Mouse (Mus musculus) forebrain, embryonic 15.5 days (tissue): ENCODE data around the gene Fam3c. TPM values are rescaled to one million over a fixed set of nuclear protein-coding genes. Genes with fewer than 3 reads are reported as not detected.

Experiments used
- ATAC-seq: fragments of 200-750 bp; cut with Nextera tagmentation; replicated peaks from 2 replicates; pipeline ENCODE4 v1.8.0; 2017; ENCODE audit warnings: mild to moderate bottlenecking, moderate TSS enrichment, moderate library complexity
- H3K27ac ChIP-seq: fragments of 300-500 bp; sonication (generic); replicated peaks from 2 replicates; pipeline ENCODE4 v1.5.1; 2015; ENCODE audit warnings: mild to moderate bottlenecking, inconsistent platforms
- H3K27me3 ChIP-seq: fragments of 300-500 bp; sonication (generic); 2 replicates; pipeline ENCODE4 v1.6.1; 2015; ENCODE audit warnings: inconsistent platforms
- H3K36me3 ChIP-seq: fragments of 300-500 bp; sonication (generic); 2 replicates; pipeline ENCODE4 v1.6.1; 2015; ENCODE audit warnings: mild to moderate bottlenecking, inconsistent platforms
- H3K4me1 ChIP-seq: fragments of 300-500 bp; sonication (generic); 2 replicates; pipeline ENCODE4 v1.6.1; 2015; ENCODE audit warnings: inconsistent platforms
- H3K4me2 ChIP-seq: fragments of 300-500 bp; sonication (generic); replicated peaks from 2 replicates; pipeline ENCODE4 v1.6.1; 2015; ENCODE audit warnings: mild to moderate bottlenecking, inconsistent platforms
- H3K4me3 ChIP-seq: fragments of 300-500 bp; sonication (generic); 2 replicates; pipeline ENCODE4 v1.5.1; 2015; ENCODE audit warnings: mild to moderate bottlenecking, inconsistent platforms
- H3K9ac ChIP-seq: fragments of 300-500 bp; sonication (generic); replicated peaks from 2 replicates; pipeline ENCODE4 v1.6.1; 2015; ENCODE audit warnings: mild to moderate bottlenecking, inconsistent platforms
- H3K9me3 ChIP-seq: fragments of 300-500 bp; sonication (generic); 2 replicates; pipeline ENCODE4 v1.6.1; 2016; ENCODE audit warnings: inconsistent platforms
- WGBS: fragments of 180-500 bp; shearing (Covaris S2); methylation state at CpG from one replicate; pipeline ENCODE4 v1.1.7; 2015; ENCODE audit warnings: mixed read lengths; 5-methylcytosine and 5-hydroxymethylcytosine counted together
- polyA plus RNA-seq: library from polyadenylated mRNA; unstranded; fragments of >200 nt; fragmentation: Nextera tagmentation; extraction: Ambion mirVana; gene quantifications from 2 replicates; pipeline ENCODE4 v1.2.1, GENCODE M21; 2015

Fam3c gene
- polyA plus RNA-seq, 1 experiment from 2014 or later, result 56.2 TPM

- no peaks in the 10 kb centered on the region for H3K9me3 ChIP-seq
- H3K36me3 ChIP-seq, result no peaks in the 10 kb centered on the region
- no peaks in the 10 kb centered on the region for H3K27me3 ChIP-seq
- ATAC-seq, result no peak
- H3K4me1 ChIP-seq, result peaks cover 13% of the 10 kb centered on the region
- H3K4me3 ChIP-seq, result no peak overlapping the region
- H3K27ac ChIP-seq, result no peak overlapping the region
- no peak overlapping the region for H3K4me2 ChIP-seq
- H3K9ac ChIP-seq, result no peak overlapping the region
- 87% methylated on average over 11 of the region's 11 CpGs for WGBS
Measured at GRCm38 (mm10) chr6:22349531-22350238, 6.4 kb downstream of the Fam3c start.

- Histone ChIP-seq H3K27ac (no peak overlapping the region), H3K36me3 (no peaks in the 10 kb centered on the region), H3K4me1 (peaks cover 8% of the 10 kb centered on the region), H3K27me3 (no peaks in the 10 kb centered on the region), H3K9me3 (no peaks in the 10 kb centered on the region), H3K9ac (no peak overlapping the region), H3K4me3 (no peak overlapping the region), H3K4me2 (no peak overlapping the region)
- whole genome bisulfite sequencing, result 95% methylated on average over 3 of the region's 3 CpGs
- no peak for ATAC-seq
Measured at GRCm38 (mm10) chr6:22348975-22349374, 7.1 kb downstream of the Fam3c start.

DNA sequence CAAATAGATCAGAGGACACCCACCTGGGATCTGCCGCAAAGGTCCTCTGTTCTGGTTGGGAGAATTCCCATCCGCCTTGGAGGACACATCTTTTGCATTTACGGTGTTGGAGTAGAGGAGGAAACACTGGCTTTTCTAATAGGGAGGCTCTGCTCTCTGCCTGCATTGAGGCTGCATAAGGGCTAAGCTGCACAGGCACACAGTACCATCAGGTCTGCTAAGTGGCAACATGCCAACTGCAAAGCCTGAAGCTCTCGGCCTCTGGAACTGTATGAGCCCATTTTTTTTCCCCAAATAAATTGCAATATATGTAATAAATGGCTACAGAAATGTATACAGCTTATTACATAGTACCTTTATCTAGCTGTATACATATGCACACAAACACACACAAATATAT, 7.9 kb downstream of the Fam3c start:
- ATAC-seq, result peak; percentile 69; the same call in 1 of the 2 replicates
- no peak overlapping the region for H3K4me3 ChIP-seq
- H3K36me3 ChIP-seq, result no peaks in the 10 kb centered on the region
- WGBS, result 69% methylated on average over 4 of the region's 4 CpGs
- no peaks in the 10 kb centered on the region for H3K9me3 ChIP-seq
- H3K4me2 ChIP-seq, result no peak overlapping the region
- H3K9ac ChIP-seq, result no peak overlapping the region
- H3K27me3 ChIP-seq, result no peaks in the 10 kb centered on the region
- H3K27ac ChIP-seq, result no peak overlapping the region
- H3K4me1 ChIP-seq, result peaks cover 8% of the 10 kb centered on the region

DNA sequence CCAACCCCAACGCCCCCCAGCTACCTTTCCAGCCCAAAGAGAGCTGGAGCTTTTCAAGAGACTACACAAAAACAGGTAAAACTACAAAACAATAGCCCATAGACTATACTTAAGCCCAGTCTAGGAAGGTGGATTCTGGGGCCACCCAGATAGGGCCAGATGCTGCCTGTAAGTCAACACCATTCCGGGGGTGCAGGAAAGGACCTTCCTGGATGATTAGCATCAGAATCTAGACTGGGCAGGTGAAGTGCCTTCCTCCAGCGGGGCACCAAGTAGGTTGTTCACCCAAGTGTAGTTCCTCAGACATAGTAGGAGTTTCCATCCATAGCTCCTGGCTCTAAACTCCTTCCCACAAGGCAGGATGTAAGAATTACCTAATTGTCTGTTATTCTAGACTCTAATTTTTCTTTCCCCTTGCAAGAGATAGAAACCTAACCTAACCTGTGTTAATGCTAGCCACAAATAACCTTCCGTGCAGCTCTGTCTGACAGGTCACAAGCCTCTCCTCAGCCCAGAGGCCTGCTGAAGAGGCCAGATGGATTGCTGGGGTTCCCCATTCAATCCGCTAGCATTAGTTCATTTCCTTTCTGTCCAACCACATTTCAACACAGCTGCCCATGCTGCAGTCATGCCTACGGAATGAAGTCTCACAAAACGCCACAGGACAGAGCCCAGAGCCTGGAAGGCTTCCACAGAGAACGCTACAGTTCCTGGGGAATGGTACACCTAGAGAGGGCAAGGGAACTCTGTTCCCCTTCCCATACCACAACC, 8.7 kb downstream of the Fam3c start:
- no peak overlapping the region for H3K4me2 ChIP-seq
- no peak overlapping the region for H3K4me3 ChIP-seq
- H3K9ac ChIP-seq, result no peak overlapping the region
- no peaks in the 10 kb centered on the region for H3K36me3 ChIP-seq
- no peaks in the 10 kb centered on the region for H3K9me3 ChIP-seq
- 77% methylated on average over 8 of the region's 8 CpGs for WGBS
- 0 out of 2 replicates have a peak, but pooled peaks have one; percentile 26 for ATAC-seq
- no peak overlapping the region for H3K27ac ChIP-seq
- H3K4me1 ChIP-seq, result peaks cover 8% of the 10 kb centered on the region
- no peaks in the 10 kb centered on the region for H3K27me3 ChIP-seq

- H3K9ac ChIP-seq, result no peak overlapping the region
- no peak overlapping the region for H3K4me2 ChIP-seq
- ATAC-seq, result no peak
- H3K36me3 ChIP-seq, result no peaks in the 10 kb centered on the region
- no peak overlapping the region for H3K27ac ChIP-seq
- H3K27me3 ChIP-seq, result no peaks in the 10 kb centered on the region
- H3K4me1 ChIP-seq, result peaks cover 8% of the 10 kb centered on the region
- no peak overlapping the region for H3K4me3 ChIP-seq
- H3K9me3 ChIP-seq, result no peaks in the 10 kb centered on the region
- 66% methylated on average over 6 of the region's 6 CpGs for WGBS
Measured at GRCm38 (mm10) chr6:22344443-22344842, 11.6 kb downstream of the Fam3c start.

DNA sequence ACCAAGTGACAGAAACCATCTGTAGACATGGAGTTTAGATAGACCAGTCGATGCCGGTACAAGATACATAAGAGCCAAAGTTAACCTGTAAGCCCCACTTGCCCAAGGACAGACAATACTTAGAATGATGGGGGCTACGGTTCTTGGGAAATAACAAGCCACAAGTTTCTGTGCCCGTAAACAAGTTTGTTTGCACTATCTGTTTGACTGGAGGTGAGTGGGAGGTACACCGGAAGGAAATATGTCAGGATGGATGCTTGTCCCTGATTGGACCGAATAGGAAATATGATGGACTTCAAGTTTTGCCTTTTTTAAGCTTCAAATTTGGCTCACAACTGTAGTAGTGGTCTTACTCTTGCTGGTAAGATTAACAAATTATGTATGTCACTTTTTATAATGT, 12.3 kb downstream of the Fam3c start:
- H3K9me3 ChIP-seq, result no peaks in the 10 kb centered on the region
- H3K4me3 ChIP-seq, result no peak overlapping the region
- 93% methylated on average over 6 of the region's 6 CpGs for WGBS
- peaks cover 8% of the 10 kb centered on the region for H3K4me1 ChIP-seq
- no peak overlapping the region for H3K4me2 ChIP-seq
- H3K36me3 ChIP-seq, result no peaks in the 10 kb centered on the region
- ATAC-seq, result no peak
- no peak overlapping the region for H3K9ac ChIP-seq
- H3K27me3 ChIP-seq, result no peaks in the 10 kb centered on the region
- no peak overlapping the region for H3K27ac ChIP-seq

DNA sequence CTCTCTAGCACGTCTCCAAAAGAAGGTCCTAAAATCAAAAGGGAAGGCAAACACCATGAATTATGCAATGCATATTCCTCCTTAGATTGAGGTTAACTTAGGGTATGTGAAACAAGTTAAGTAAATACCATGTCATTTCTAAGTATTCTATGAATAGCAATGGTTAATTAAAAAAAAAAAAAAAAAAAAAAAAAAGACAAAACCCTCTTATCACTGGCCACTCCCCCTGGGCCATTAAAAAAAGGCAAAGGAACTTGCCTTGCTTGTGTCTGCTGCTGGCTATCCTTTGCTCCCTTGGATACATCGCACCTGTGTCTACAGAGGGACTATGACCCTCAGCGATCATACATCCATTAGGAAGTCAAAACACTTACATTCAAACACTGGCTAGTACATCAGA, 12.8 kb downstream of the Fam3c start:
- no peak for ATAC-seq
- 85% methylated on average over 3 of the region's 3 CpGs for WGBS

GRCm38 (mm10) chr6:22340779-22341178, 15.3 kb downstream of the Fam3c start:
- no peaks in the 10 kb centered on the region for H3K27me3 ChIP-seq
- H3K4me3 ChIP-seq, result no peak overlapping the region
- H3K27ac ChIP-seq, result no peak overlapping the region
- ATAC-seq, result no peak
- WGBS, result 96% methylated on average over 14 of the region's 14 CpGs
- no peaks in the 10 kb centered on the region for H3K4me1 ChIP-seq
- no peaks in the 10 kb centered on the region for H3K36me3 ChIP-seq
- H3K9ac ChIP-seq, result no peak overlapping the region
- H3K4me2 ChIP-seq, result no peak overlapping the region
- H3K9me3 ChIP-seq, result no peaks in the 10 kb centered on the region

More for the DNA sequence above, 12.8 kb downstream of the Fam3c start:
- H3K4me1 ChIP-seq, result peaks cover 8% of the 10 kb centered on the region
- H3K36me3 ChIP-seq, result no peaks in the 10 kb centered on the region
- H3K27ac ChIP-seq, result no peak overlapping the region
- no peak overlapping the region for H3K9ac ChIP-seq
- no peak overlapping the region for H3K4me2 ChIP-seq
- no peaks in the 10 kb centered on the region for H3K27me3 ChIP-seq
- no peaks in the 10 kb centered on the region for H3K9me3 ChIP-seq
- no peak overlapping the region for H3K4me3 ChIP-seq

DNA sequence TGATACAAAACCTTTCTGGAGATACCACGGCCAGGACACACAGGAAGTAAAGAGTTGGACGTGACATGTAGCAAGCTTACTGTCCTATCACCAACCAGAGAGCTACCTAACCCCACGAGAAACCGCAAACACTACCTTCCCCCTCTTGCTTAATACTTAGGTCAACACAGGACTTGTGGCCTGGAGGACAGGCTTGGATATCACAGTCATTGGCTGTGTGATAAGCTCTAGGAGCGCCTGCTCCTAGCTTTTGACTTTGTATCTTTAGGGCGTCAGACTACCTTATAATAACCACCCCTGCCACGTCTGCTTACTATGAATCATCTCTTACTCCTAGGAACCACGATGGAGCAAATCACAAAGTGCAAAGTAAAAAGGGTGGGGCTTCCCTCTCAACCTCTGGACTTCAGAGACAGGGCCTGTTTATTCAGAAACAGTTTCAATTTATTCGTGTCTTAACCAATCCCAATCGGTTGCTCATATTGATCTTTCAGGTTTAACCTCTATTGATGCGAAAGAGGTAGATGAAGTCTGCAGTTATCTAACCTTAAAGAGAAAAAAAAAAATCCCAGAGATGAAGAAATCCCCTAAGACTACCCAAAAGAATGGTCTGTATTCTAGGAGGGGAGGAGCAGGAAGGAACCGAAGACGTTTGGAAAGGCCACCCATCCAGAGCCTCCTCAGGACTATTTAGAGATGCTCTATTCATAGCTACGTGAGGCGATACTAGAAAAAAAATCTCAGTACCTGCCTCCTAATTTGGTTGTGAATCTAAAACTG, 16.1 kb downstream of the Fam3c start:
- H3K27ac ChIP-seq, result no peak overlapping the region
- WGBS, result 95% methylated on average over 15 of the region's 15 CpGs
- H3K36me3 ChIP-seq, result no peaks in the 10 kb centered on the region

DNA sequence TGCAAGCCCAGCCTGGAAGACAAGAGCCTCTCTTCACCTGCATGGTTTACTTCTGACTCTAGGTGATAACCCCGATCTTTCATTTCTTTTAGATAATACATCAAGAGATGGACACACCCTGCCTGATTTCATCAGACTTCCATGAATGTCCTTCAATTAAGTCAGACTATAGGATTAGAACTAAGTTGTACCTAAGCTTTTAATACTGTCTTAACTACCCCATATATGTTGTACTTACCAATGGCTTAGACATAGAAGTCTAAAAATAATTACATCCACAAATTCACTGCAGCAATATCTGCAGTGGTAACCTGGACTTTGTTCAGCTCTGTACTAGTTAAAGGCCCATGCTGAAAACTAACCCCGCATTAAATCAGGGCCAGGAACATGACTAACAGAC, 23.5 kb downstream of the Fam3c start:
- no peak for ATAC-seq
- WGBS, result 94% methylated on average over 2 of the region's 2 CpGs
- no peak overlapping the region for H3K4me2 ChIP-seq

More for the DNA sequence above, 16.1 kb downstream of the Fam3c start:
- Histone ChIP-seq H3K4me3 (no peak overlapping the region), H3K9me3 (no peaks in the 10 kb centered on the region), H3K9ac (no peak overlapping the region), H3K4me1 (no peaks in the 10 kb centered on the region), H3K4me2 (no peak overlapping the region), H3K27me3 (no peaks in the 10 kb centered on the region)
- ATAC-seq, result no peak

GRCm38 (mm10) chr6:22330169-22330960, 25.7 kb downstream of the Fam3c start:
- Histone ChIP-seq H3K9me3 (no peaks in the 10 kb centered on the region), H3K36me3 (no peaks in the 10 kb centered on the region), H3K27me3 (no peaks in the 10 kb centered on the region), H3K9ac (no peak overlapping the region), H3K4me1 (peaks cover 3% of the 10 kb centered on the region; the same call in 1 of the 2 replicates), H3K4me2 (no peak overlapping the region), H3K4me3 (no peak overlapping the region), H3K27ac (no peak overlapping the region)
- no peak for ATAC-seq
- WGBS, result 90% methylated on average over 13 of the region's 13 CpGs

More for the DNA sequence above, 23.5 kb downstream of the Fam3c start:
- no peak overlapping the region for H3K4me3 ChIP-seq
- H3K9ac ChIP-seq, result no peak overlapping the region
- H3K27me3 ChIP-seq, result no peaks in the 10 kb centered on the region
- H3K4me1 ChIP-seq, result no peaks in the 10 kb centered on the region
- no peak overlapping the region for H3K27ac ChIP-seq
- no peaks in the 10 kb centered on the region for H3K36me3 ChIP-seq
- no peaks in the 10 kb centered on the region for H3K9me3 ChIP-seq
